Mouse (Mus musculus): ENCODE measurements around the gene Vps16. TPM values are rescaled to one million over a fixed set of nuclear protein-coding genes. Genes with fewer than 3 reads are reported as not detected.
A peak's percentile ranks its signal among the peaks of the same experiment; 100 is the strongest.

The Vps16 gene
- 10 to 100 TPM; 71.0 to 93.1 (median 71.7) TPM for total RNA-seq (2022)

DNA sequence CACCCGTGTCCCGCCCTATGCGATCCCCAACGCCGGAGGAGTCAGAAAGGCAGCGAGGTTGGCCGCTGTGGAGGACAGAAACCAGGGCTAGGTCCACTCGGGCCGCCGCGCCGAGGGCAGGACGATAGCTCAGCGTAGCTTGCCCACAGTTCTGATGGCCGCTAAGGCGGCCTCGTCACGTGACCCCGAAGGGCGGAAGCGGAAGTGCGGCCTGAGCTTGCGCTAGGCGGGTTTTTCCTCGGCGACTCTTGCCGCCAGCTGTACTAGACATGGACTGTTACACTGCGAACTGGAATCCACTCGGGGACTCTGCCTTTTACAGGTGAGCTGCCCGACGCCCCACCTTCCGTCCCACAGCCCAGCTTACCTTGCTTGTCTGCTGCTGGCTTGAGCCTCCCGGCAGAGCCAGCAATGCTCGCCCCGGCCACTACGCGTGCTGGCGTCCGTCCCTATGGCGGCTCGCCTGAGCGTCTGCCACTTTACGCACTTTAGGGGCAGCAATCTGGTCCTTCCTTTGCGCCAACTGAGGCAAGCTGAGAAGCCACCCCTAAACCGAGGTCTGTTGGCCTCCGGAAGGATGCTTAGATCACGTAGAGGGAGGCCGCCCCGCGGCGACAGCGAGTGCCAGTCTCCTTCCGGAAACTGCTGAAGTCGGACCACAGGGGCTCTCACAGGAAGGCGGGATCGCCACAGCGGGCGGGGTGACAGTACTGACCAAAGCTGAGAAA, at the start of gene Vps16, which contains the start of gene Pced1a:
Gene Vps16, plus strand, starts transcription at position 214 of the 728 bp plus-strand sequence.
Gene Pced1a, minus strand, starts transcription at position 576 of the 728 bp plus-strand sequence.
- peak; percentile 88 for DNase-seq

DNA sequence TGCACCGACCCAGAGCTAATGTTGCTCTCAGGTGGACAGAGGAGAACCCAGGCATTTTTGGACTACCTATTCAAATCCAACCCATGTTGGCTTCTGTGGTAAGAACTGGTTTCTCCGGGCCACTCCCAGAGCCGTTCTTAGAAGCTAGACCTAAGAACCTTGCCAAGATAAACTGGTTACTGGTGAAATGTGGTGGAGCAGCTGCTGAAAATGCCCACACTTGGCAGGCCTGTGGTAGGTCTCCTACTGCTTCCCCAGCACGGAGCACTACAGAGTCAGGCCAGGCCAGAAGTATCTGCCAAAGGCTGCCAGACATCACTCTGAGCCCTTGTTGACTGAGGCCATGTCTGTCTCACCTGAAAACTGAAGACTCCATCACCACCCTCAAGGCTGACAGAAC, 49.2 kb upstream of the Vps16 start:
- no peak for DNase-seq

DNA sequence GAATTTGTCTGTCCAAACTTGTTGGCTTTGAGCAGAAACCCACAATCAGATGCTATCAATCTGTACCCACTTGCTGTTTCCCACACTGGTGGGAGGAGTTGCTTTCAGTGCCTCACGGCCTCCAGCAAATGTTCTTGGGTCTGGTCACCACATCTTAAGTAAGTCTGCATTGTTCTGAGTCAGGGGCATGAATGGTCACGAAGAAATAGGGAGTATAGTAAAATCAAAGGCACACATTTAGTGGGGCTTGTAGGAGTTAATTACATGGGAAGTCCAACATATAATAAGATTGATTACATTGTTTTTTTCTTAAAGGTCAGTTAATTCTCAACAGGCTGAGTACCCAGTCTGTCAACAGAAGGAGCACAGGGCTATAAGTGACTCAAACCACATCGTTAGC, 40.9 kb upstream of the Vps16 start:
- DNase-seq = no peak

DNA sequence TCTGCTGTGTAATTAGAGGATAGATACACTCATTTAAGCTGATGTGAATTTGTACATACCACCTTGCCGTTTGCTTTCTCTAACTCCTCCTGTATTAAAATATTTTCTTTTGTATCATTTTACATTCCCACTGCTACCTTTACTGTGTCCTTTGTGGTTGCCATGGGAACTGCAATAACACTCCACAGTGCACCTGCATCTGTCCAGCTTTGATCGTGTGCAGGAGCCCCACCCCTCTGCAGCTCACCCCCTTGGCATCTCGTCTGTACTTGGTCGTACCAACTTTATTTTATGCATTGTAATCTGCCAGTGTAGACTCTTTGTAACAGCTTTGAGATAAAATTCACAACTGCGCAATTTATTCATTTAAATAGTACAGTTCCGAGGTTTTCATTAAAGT, 40.2 kb upstream of the Vps16 start:
- DNase-seq = no peak

DNA sequence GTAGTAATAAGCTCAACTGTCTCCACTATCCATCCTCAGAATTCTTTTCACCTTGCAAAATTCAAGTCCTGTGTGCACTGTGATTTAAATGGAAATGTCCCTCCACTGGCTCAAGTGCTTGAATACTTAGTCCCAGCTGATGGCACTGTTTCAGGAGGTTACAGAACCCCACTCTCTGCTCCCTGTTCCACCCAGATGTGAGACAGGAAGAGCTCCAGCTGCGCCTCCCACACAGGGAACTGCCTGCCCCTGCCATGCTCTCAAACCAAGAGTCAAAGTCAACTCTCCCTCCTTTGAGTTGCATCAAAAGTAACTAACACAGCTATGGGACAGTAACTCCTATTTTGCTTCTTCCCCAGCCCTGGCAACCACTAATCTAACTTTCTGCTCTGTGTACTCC, 37.9 kb upstream of the Vps16 start:
- no peak for DNase-seq

DNA sequence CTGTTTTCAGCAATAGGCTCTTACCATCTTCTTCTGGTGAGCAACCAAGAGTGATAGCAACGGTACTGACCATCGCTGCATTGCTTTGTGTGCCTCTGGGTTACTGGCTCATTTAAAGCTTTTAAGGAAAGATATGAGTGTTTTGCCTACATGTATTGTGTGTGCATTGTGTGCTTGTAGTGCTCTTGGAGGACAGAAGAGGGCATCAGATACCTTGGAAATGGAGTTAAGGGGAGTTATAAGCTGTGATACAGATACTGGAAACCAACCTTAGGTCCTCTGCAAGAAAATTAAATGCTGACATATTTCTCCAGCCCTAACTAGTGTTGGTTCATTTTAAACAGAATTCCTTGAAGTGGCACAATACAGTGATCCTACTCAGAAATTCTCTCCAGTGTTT, 35.3 kb upstream of the Vps16 start:
- DNase-seq = no peak

DNA sequence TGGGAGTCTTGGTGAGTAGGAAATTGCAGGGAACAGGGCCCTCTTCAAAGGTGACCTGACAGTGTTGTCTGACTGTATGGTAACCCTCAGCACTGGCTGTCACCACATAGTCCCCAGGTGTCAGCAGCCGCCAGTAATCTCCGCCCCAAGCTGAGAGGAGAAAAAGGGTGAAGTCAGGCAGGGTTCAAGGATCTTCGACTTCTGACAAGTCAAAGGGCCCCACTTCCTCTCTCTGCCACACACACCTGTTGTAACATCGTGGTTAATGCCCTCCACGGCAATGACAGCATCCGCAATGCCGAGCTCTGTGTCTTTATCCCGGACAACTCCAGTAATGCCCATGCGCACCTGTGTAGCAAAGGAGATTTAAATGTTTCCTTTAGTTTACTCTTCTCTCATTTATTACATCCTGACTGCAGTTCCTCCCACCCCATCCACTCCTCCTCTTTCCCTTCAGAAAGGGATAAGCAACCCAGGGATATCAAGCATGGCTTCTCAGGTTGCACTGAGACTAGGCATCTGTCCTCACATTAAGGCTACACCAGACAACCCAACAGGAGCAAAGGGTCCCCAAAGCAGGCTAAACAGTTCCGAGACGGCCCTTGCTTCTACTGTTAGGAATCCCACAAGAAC, 33.0 kb upstream of the Vps16 start:
- DNase-seq = no peak

DNA sequence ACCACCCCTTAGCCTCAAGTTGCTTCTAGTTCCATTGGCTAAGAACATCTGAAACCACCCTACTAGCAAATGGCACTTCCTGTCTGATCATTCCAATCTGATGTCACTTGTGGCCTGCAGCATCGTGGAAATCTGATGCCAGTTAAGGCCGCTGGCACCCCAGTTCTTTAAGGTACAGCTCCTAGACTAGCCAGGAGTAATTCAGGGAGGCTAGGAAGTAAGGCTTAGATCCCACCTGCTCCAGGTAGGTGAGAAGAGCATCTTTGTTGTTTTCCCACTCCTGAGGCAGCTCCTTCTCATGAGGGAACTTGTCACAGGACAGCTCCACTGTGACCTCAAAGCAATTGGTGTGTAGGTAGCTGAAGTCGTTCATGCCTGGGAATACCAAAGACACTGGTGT, 31.3 kb upstream of the Vps16 start:
- DNase-seq = no peak

DNA sequence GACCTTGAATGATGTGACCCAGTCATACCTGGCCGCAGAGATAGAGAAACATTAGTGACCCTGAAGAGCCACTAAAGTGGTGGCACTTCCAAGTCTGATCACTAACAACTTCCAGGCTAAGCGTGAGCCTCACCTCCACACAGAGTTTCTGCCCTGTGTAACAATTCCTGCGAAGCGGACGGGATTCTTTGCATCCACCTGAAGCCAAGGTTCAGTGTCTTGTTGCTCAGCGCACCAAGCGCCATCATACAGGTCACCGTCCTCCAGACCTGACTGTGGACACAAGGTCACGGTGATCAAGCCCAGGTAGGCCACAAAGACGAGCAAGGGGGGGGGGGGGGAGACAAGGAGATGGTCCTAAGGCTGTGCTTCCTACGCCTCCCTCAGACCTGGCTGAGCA, 28.4 kb upstream of the Vps16 start:
- DNase-seq = no peak

DNA sequence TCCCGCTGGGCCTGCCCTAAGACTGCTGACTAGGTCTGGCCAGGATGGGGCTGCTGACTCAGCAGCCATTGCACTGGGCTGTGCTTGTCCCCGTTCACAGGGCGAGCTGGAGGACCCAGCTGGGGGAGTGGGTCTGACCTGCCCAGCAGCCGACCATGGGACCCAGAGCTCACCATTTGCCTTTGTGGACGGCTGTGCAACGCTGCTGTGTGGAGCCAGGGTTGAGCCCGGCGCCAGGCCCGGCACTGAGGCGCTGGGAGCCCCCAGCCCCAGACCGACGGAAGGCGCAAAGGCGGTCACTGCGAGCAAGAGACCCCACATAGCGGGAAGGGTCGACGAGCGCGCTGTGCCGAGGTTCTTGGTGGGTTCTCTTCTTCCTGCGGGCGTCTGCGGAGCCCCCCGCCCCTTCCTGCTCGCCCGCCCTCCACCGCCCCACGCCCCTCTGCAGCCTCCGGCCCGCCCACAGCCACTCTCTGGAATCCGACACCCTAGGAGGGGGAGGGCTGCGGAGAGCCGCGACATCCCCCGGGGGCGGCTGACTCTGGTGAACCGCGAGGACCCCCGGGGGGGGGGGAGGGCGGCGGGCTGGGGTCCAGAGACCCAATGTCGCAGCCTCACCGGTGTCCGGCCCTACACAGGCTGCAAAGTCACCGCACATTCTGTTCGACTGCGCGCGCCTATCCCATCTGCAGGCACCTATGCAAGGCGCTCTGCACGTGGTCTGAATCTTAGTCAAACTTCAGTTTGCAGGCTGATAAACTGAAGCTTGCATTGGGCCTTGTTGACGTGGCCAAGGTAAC, 26.8 kb upstream of the Vps16 start, which contains the start of gene Cpxm1:
Gene Cpxm1, minus strand, starts transcription at position 389 of the 800 bp plus-strand sequence.
- no peak for DNase-seq

DNA sequence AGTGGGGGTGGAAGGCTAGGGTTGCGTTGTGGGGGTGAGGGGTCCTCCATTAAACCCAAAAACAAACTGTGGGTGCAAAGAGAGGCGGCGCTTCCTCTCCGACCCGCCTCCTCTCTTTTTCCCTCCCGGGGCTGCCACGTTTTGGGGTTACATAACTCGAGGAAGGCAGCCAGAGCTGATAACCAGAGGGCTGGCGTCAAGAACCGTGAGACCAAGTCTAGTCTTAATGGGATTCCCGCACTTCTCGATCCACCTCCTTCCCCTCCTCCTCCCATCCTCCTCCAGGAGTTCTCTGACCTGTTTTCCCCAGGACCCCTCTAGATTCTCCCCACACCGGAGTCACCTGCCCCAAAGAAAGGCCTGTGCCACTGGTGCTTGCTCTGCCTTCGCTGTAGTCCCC, 26.0 kb upstream of the Vps16 start:
- no peak for DNase-seq

DNA sequence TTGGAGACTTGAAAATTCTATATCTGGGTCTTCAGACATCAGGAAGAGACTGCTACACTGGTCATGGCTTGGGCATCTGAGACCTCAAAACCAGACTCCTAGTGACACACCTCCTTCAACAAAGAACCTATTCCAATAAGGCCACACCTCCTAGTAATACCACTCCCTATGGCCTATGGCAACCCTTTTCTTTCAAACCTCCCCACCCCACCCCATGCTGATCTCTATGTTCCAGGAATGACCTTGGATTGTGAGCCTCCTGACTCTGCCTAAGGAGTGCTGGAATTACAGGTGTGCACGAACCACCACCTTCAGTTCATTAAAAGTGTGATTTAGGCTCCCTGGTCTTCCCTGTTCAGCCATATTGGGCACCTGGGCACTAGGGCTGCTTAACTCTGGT, 24.1 kb upstream of the Vps16 start:
- DNase-seq = no peak

DNA sequence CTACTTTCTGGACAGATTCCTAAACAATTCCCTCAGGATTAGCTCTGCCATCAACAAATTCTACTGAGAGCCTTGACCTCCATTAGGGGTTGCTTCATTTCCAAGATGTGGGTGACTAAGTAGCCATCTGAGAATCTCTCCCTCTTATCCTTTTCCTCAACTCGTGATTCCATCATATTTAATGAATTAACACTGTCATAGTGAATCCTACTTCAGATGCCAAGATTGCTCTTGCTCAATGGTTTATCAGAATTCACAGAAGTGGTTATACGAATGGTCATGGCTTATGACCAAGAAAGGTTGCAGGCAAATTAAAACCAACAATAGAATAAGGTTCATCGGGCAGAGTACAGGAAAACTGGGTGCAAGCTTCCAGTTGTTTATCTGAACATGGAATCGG, 22.2 kb upstream of the Vps16 start:
- DNase-seq = no peak

DNA sequence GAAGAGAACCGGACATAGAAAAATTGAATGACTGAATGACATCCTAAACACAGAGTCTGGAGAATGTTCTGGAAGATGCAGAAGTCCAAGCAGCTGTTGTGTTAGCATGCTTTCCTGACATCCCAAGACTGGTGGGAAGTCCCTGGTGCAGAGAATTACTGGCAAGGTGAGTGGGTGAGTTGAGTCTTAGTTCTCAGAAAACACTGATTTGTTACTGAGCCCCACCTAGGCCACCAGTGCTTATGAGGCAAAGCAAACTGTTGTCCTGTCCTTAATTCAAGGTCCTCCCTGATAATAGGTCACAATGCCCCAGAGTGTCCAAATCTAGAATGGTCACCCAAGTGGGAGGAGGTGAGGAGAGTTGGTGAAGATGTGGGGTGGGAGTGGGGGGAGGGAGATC, 19.2 kb upstream of the Vps16 start, which contains the start of the genes Gm28372 and 1700020A23Rik:
Gene Gm28372, plus strand, starts transcription at position 301 of the 400 bp plus-strand sequence.
Gene 1700020A23Rik, plus strand, starts transcription at position 321 of the 400 bp plus-strand sequence.
- no peak for DNase-seq

DNA sequence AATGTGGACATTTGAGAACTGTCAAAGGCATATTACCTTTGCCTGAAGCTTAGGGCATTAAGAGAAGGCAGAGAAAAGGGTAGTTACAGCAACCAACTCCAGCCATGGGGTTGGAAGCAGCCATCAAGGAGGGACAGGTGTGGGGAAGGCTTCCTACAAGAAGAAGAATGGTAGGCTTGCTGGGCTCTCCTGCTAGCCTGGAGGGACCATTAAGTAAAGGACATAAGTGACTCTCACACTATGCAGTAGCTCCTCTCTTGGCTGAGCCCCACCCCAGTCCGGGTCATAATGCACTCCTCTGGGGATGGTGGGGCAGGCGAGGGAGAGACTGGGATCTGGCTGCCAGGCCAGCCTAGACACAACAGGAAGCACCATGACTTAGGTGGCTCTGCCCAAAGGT, 18.0 kb upstream of the Vps16 start, which contains the start of gene Tmem239:
Gene Tmem239, plus strand, starts transcription at position 301 of the 400 bp plus-strand sequence.
- DNase-seq = no peak

DNA sequence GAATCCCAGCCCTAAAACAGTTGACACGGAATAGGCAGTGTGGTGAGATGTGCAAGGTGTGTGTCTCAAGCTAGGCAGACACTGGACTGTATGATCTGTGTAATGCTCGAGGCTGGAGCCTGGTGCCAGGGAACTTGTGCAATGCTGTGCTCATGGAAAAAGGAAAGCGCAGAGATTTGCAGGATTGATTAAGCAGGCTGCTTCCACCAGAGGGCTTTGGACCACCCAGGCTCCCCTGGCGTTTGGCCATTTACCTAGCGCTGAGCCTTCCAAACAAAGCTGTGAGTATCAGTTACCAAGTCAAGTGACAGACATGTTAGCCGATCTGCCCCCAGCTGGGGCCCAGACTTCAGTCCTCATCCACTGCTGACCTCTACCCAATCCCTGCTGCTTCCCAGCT, 15.9 kb upstream of the Vps16 start:
- no peak for DNase-seq

DNA sequence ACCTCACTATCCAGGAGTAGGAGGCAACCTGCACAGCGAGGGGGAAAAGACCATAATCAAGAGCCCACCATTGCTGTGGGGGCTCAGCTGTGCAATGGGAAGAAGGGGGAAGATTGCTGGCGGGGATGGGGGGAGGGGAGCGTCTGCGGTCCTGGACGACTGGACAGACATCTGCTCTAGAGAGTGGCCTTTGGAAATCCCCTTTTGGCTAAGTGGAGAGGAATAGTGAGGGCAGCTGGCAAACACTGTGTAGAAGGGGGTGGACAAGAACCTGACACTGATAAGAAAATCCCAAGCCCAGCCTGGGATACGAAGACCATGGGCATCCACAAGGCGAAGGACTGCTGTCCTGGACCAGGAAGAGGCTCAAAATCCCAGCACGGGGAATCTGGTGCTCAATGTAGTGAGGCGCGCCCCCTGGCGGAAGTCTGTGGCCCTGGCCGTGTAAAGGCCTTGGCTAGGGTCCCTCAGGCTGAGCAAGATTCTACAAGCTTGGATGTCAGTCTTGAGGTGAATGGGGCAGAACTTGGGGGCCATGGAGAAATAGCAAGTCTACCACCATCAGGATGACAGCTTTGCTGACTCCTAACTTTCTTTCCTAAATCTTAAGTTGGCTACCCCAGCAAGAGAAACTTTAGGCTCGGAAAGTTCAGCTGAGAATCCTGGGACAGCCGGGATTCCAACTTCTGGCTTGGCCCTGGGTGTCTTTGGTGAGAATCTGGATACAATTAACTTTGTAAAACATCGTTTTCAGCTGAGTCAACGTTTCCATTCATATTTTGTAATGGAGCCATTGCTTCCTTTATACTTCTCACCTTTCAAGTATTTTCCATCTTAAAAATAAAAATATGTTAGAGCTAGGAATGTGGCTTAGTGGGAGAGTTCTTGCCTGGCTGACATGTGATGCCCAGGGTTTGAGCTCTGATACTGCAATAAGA, 12.3 kb upstream of the Vps16 start:
- peak; percentile 61 for DNase-seq

DNA sequence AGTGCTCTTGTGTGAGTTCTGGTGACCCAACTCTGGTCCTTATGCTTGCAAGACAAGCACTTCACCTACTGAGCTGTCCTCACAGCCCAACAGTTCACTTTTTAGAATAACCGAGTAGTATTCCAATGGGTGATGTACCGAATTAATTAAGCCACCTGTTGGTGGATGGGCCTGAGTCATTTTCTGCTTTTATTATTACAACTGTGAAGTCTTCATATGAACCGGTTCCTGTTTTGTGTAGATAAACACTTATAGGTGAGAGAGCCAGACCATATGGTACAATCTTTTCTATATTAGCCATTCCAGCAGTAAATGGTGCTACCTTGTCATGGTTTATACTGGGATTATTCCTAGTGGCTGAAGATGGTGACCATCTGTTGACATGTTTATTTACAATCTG, 11.4 kb upstream of the Vps16 start:
- DNase-seq = no peak

DNA sequence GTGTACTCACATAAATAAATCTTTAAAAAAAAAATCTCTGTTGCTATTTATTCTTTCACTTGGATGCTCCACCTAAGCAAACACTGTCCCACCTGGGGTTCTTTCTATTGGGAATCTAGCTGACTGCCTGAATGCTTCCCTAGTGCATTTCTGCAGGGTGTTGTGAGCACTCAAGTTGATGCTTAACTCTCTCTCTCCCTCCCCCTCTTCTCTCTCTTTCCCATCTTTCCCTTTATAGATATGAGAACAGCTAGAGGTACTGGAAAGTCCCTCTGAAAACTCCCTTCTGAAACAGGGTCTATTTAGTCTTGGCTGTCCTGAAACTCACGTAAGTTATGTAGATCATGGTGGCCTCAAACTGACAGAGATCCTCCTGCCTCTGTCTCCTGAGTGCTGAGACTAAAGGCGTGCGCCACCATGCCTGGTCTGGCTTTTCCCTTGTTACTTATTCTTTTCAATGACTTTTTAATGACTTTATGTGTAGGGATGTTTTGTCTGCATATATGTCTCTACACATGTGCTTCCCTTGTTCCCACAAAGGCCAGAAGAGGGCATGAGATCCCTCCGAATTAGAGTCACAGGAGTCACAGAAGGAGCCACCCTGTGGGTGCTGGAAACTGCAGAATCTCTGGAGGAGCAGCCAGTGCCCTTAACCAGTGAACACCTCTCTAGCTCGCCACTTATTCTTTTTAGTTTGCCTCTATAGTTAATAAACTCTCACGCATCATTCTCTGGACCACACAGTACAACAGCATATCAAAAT, 9.9 kb upstream of the Vps16 start:
- DNase-seq = no peak

DNA sequence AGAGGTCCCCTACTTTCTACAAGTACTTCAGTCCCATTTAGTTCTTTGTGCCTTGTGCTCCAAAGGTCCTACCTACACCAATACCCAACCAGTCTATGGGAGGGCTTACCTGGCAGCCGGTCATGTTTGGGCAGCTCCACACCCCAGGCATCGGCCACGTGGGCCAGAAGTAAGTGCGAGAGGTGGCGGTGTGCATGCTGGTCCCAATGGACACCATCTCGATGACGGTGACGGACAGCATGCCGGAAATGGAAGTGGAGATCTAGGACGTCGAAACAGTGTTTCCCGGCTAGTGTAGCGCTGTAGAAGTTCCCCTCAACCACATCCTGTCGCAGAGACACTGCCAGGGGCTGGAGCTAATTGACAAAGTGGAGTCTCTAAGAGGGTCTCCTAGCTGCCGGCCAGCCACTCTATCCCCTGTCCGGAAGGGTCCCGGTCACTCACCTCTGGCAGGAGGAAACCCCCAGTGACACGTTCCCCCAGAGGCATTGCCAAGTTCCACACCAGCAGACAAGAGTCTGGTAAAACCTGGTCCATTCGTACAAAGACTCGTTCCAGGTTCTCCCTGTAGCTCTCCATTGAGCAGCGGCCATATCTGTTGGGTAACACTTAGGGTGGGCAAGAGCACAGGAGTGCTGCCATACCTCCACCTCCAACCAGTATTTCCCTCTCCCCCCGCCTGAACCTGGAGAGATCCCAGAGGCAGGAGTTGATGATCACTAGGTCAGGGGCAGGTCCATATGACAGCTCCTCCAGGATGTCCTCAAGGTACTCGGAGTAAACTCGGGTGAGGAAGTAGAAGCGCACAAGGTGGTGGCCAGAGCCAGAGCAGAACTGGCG, 2.1 kb upstream of the Vps16 start:
- DNase-seq = no peak

All from adrenal gland, adult 8-10 months (tissue).